Mouse (Mus musculus): Measurements from ENCODE around the gene Robo1.

GRCm38 (mm10) chr16:72655411-72655810, 347.3 kb downstream of the Robo1 start:
- TF ChIP-seq POLR2A (IDR thresholded peaks at IDR 0.05; ENCODE audit: borderline replicate concordance, low read depth, low read length) (no peak), CTCF (IDR thresholded peaks at IDR 0.05; ENCODE audit: low read depth, low read length) (no peak)
